Mouse (Mus musculus) heart, embryonic 15.5 days (tissue): ENCODE results near the gene 3425401B19Rik. TPM values are rescaled to one million over a fixed set of nuclear protein-coding genes. Genes with fewer than 3 reads are reported as not detected.

Source experiments
- ATAC-seq: fragments of 200-750 bp; cut with Nextera tagmentation; replicated peaks from 2 replicates; pipeline ENCODE4 v1.8.0; 2017; ENCODE audit warnings: low read depth, moderate TSS enrichment; ENCODE audit not compliant: insufficient number of reproducible peaks, insufficient read depth, low FRiP score
- H3K27ac ChIP-seq: fragments of 300-500 bp; sonication (generic); 2 replicates; pipeline ENCODE4 v1.5.1; 2015; ENCODE audit warnings: mild to moderate bottlenecking, inconsistent platforms
- H3K27me3 ChIP-seq: fragments of 300-500 bp; sonication (generic); 2 replicates; pipeline ENCODE4 v1.6.1; 2015; ENCODE audit warnings: inconsistent platforms
- H3K36me3 ChIP-seq: fragments of 300-500 bp; sonication (generic); 2 replicates; pipeline ENCODE4 v1.6.1; 2015; ENCODE audit warnings: mild to moderate bottlenecking, inconsistent platforms
- H3K4me1 ChIP-seq: fragments of 300-500 bp; sonication (generic); replicated peaks from 2 replicates; pipeline ENCODE4 v1.6.1; 2015; ENCODE audit warnings: inconsistent platforms
- H3K4me2 ChIP-seq: fragments of 300-500 bp; sonication (generic); 2 replicates; pipeline ENCODE4 v1.6.1; 2015; ENCODE audit warnings: inconsistent platforms, mild to moderate bottlenecking, moderate library complexity
- H3K4me3 ChIP-seq: fragments of 300-500 bp; sonication (generic); 2 replicates; pipeline ENCODE4 v1.5.1; 2015; ENCODE audit warnings: mild to moderate bottlenecking, inconsistent platforms
- H3K9ac ChIP-seq: fragments of 300-500 bp; sonication (generic); 2 replicates; pipeline ENCODE4 v1.6.1; 2015; ENCODE audit warnings: mild to moderate bottlenecking, inconsistent platforms
- H3K9me3 ChIP-seq: fragments of 300-500 bp; sonication (generic); replicated peaks from 2 replicates; pipeline ENCODE4 v1.6.1; 2016; ENCODE audit warnings: inconsistent platforms
- WGBS: fragments of 180-500 bp; shearing (Covaris S2); methylation state at CpG from one replicate; pipeline ENCODE4 v1.1.7; 2015; ENCODE audit warnings: mixed read lengths; 5-methylcytosine and 5-hydroxymethylcytosine counted together
- polyA plus RNA-seq: library from polyadenylated mRNA; unstranded; fragments of >200 nt; fragmentation: Nextera tagmentation; extraction: Ambion mirVana; gene quantifications from 2 replicates; pipeline ENCODE4 v1.2.1, GENCODE M21; 2015

Gene 3425401B19Rik
- polyA plus RNA-seq, 1 experiment from 2014 or later, result 11.1 TPM

GRCm38 (mm10) chr14:32698556-32698955 lies 13.5 kb upstream of the 3425401B19Rik start:
- Histone ChIP-seq H3K27ac (no peak overlapping the region), H3K36me3 (no peaks in the 10 kb centered on the region), H3K4me2 (no peak overlapping the region), H3K4me3 (no peak overlapping the region), H3K9me3 (no peaks in the 10 kb centered on the region), H3K27me3 (peaks cover 16% of the 10 kb centered on the region), H3K9ac (no peak overlapping the region), H3K4me1 (peaks cover 23% of the 10 kb centered on the region)
- no peak for ATAC-seq
- WGBS, result 79% methylated on average over 3 of the region's 3 CpGs

- H3K4me3 ChIP-seq, result no peak overlapping the region
- H3K9me3 ChIP-seq, result no peaks in the 10 kb centered on the region
- 74% methylated on average over 8 of the region's 8 CpGs for WGBS
- peaks cover 27% of the 10 kb centered on the region for H3K4me1 ChIP-seq
- no peak for ATAC-seq
- no peaks in the 10 kb centered on the region for H3K36me3 ChIP-seq
- no peak overlapping the region for H3K4me2 ChIP-seq
- peaks cover 16% of the 10 kb centered on the region for H3K27me3 ChIP-seq
- H3K27ac ChIP-seq, result no peak overlapping the region
- H3K9ac ChIP-seq, result no peak overlapping the region
Measured at GRCm38 (mm10) chr14:32697774-32698173, 12.7 kb upstream of the 3425401B19Rik start.

- Histone ChIP-seq H3K4me2 (no peak overlapping the region), H3K9me3 (no peaks in the 10 kb centered on the region), H3K27ac (no peak overlapping the region), H3K36me3 (no peaks in the 10 kb centered on the region), H3K27me3 (peaks cover 16% of the 10 kb centered on the region), H3K4me3 (no peak overlapping the region), H3K9ac (no peak overlapping the region), H3K4me1 (peaks cover 20% of the 10 kb centered on the region)
- WGBS, result 81% methylated on average over 2 of the region's 2 CpGs
- ATAC-seq, result no peak
Measured at GRCm38 (mm10) chr14:32696344-32696743, 11.3 kb upstream of the 3425401B19Rik start.

- no peak overlapping the region for H3K27ac ChIP-seq
- peaks cover 16% of the 10 kb centered on the region for H3K27me3 ChIP-seq
- H3K4me2 ChIP-seq, result no peak overlapping the region
- no peaks in the 10 kb centered on the region for H3K9me3 ChIP-seq
- WGBS, result 84% methylated on average over 2 of the region's 2 CpGs
- H3K4me1 ChIP-seq, result peaks cover 15% of the 10 kb centered on the region
- H3K36me3 ChIP-seq, result no peaks in the 10 kb centered on the region
- no peak overlapping the region for H3K9ac ChIP-seq
- ATAC-seq, result no peak
- no peak overlapping the region for H3K4me3 ChIP-seq
Measured at GRCm38 (mm10) chr14:32695906-32696305, 10.8 kb upstream of the 3425401B19Rik start.

- 33% methylated on average over 19 of the region's 19 CpGs for whole genome bisulfite sequencing
- peak overlapping the region; percentile 63 for H3K9ac ChIP-seq
- no peak for ATAC-seq
- peaks cover 34% of the 10 kb centered on the region for H3K4me1 ChIP-seq
- no peaks in the 10 kb centered on the region for H3K9me3 ChIP-seq
- H3K27ac ChIP-seq, result peak overlapping the region; percentile 90
- no peaks in the 10 kb centered on the region for H3K27me3 ChIP-seq
- H3K4me3 ChIP-seq, result peak overlapping the region; percentile 57
- H3K4me2 ChIP-seq, result peak overlapping the region; percentile 66
- no peaks in the 10 kb centered on the region for H3K36me3 ChIP-seq
Measured at GRCm38 (mm10) chr14:32684735-32685105, 373 bp downstream of the 3425401B19Rik start.

GRCm38 (mm10) chr14:32683982-32684734 lies 935 bp downstream of the 3425401B19Rik start:
- Histone ChIP-seq H3K9me3 (no peaks in the 10 kb centered on the region), H3K4me3 (peak overlapping the region; percentile 57), H3K27ac (peak overlapping the region; percentile 90), H3K27me3 (no peaks in the 10 kb centered on the region), H3K4me2 (peak overlapping the region; percentile 66), H3K36me3 (no peaks in the 10 kb centered on the region), H3K9ac (peak overlapping the region; percentile 63), H3K4me1 (peaks cover 40% of the 10 kb centered on the region)
- WGBS, result 42% methylated on average over 19 of the region's 19 CpGs
- ATAC-seq, result no peak; the same call in 1 of the 2 replicates

GRCm38 (mm10) chr14:32683251-32683838 lies 1.7 kb downstream of the 3425401B19Rik start:
- ATAC-seq, result 0 out of 2 replicates have a peak, but pooled peaks have one; percentile 12
- peak overlapping the region; percentile 57 for H3K4me3 ChIP-seq
- H3K4me2 ChIP-seq, result peak overlapping the region; percentile 66
- H3K9me3 ChIP-seq, result no peaks in the 10 kb centered on the region
- H3K27me3 ChIP-seq, result no peaks in the 10 kb centered on the region
- H3K9ac ChIP-seq, result peak overlapping the region; percentile 43
- no peaks in the 10 kb centered on the region for H3K36me3 ChIP-seq
- peak overlapping the region; percentile 90 for H3K27ac ChIP-seq
- peaks cover 45% of the 10 kb centered on the region for H3K4me1 ChIP-seq
- WGBS, result 14% methylated on average over 19 of the region's 19 CpGs

GRCm38 (mm10) chr14:32682536-32682935 lies 2.6 kb downstream of the 3425401B19Rik start:
- H3K9ac ChIP-seq, result peak overlapping the region; percentile 43; the same call in 1 of the 2 replicates
- H3K4me3 ChIP-seq, result peak overlapping the region; percentile 57
- peak overlapping the region; percentile 66 for H3K4me2 ChIP-seq
- no peaks in the 10 kb centered on the region for H3K27me3 ChIP-seq
- no peaks in the 10 kb centered on the region for H3K9me3 ChIP-seq
- H3K4me1 ChIP-seq, result peaks cover 45% of the 10 kb centered on the region
- no peak for ATAC-seq
- 82% methylated on average over 12 of the region's 12 CpGs for WGBS
- H3K36me3 ChIP-seq, result no peaks in the 10 kb centered on the region
- peak overlapping the region; percentile 90; the same call in 1 of the 2 replicates for H3K27ac ChIP-seq

- no peaks in the 10 kb centered on the region for H3K27me3 ChIP-seq
- H3K36me3 ChIP-seq, result no peaks in the 10 kb centered on the region
- H3K4me3 ChIP-seq, result no peak overlapping the region
- H3K27ac ChIP-seq, result no peak overlapping the region
- H3K4me1 ChIP-seq, result peaks cover 38% of the 10 kb centered on the region
- H3K9ac ChIP-seq, result no peak overlapping the region
- no peak for ATAC-seq
- no peak overlapping the region for H3K4me2 ChIP-seq
- WGBS, result 90% methylated on average over 3 of the region's 3 CpGs
- H3K9me3 ChIP-seq, result no peaks in the 10 kb centered on the region
Measured at GRCm38 (mm10) chr14:32681603-32682002, 3.5 kb downstream of the 3425401B19Rik start.

- Histone ChIP-seq H3K4me1 (peaks cover 30% of the 10 kb centered on the region), H3K9ac (no peak overlapping the region), H3K36me3 (no peaks in the 10 kb centered on the region), H3K4me3 (no peak overlapping the region), H3K27me3 (no peaks in the 10 kb centered on the region), H3K27ac (no peak overlapping the region), H3K4me2 (no peak overlapping the region), H3K9me3 (no peaks in the 10 kb centered on the region)
- 76% methylated on average over 3 of the region's 3 CpGs for WGBS
- ATAC-seq, result no peak
Measured at GRCm38 (mm10) chr14:32678565-32678964, 6.5 kb downstream of the 3425401B19Rik start.

GRCm38 (mm10) chr14:32673178-32673577 lies 11.9 kb downstream of the 3425401B19Rik start:
- Histone ChIP-seq H3K27me3 (no peaks in the 10 kb centered on the region), H3K4me2 (no peak overlapping the region), H3K9ac (no peak overlapping the region), H3K4me3 (no peak overlapping the region), H3K4me1 (peaks cover 19% of the 10 kb centered on the region), H3K36me3 (no peaks in the 10 kb centered on the region), H3K27ac (no peak overlapping the region), H3K9me3 (no peaks in the 10 kb centered on the region)
- ATAC-seq, result no peak; the same call in 1 of the 2 replicates
- WGBS, result 41% methylated on average over 3 of the region's 3 CpGs
